Mouse (Mus musculus) myocyte (in vitro differentiated cells): Measurements from ENCODE around the gene Rpl10a. TPM values are rescaled to one million over a fixed set of nuclear protein-coding genes. Genes with fewer than 3 reads are reported as not detected.

Source experiments
- H3K27me3 ChIP-seq: one replicate; pipeline ENCODE4 v1.6.1; 2011; ENCODE audit not compliant: control insufficient read depth, insufficient read depth, insufficient read length
- H3K36me3 ChIP-seq: one replicate; pipeline ENCODE4 v1.6.1; 2011; ENCODE audit not compliant: control insufficient read depth, insufficient read depth
- H3K4me2 ChIP-seq: one replicate; pipeline ENCODE4 v1.6.1; 2011; ENCODE audit warnings: low read depth, control low read depth
- H3K4me3 ChIP-seq: one replicate; pipeline ENCODE4 v1.5.1; 2011; ENCODE audit warnings: mild to moderate bottlenecking, control low read depth, moderate library complexity
- H3K79me2 ChIP-seq: one replicate; pipeline ENCODE4 v1.6.1; 2011; ENCODE audit not compliant: control insufficient read depth, insufficient read depth
- H3ac ChIP-seq: one replicate; pipeline ENCODE4 v1.6.1; 2011; ENCODE audit not compliant: control insufficient read depth, insufficient read length
- CEBPB ChIP-seq: IDR thresholded peaks from 2 replicates; pipeline ENCODE4 v1.6.1; 2011; ENCODE audit warnings: mild to moderate bottlenecking, moderate library complexity; ENCODE audit not compliant: poor library complexity, insufficient read depth, severe bottlenecking
- E2F4 ChIP-seq: IDR thresholded peaks from one replicate; pipeline ENCODE4 v1.6.1; 2011; ENCODE audit warnings: mild to moderate bottlenecking, control low read depth, moderate library complexity; ENCODE audit not compliant: insufficient read depth
- MAX ChIP-seq: IDR thresholded peaks from one replicate; pipeline ENCODE4 v1.6.1; 2011; ENCODE audit warnings: low read depth, mild to moderate bottlenecking, control low read depth
- MYOD1 ChIP-seq, 3 experiments: IDR thresholded peaks; one replicate each; pipeline ENCODE4 v1.6.1; 2011; ENCODE audit warnings: control low read depth in 2 of 3, low read depth in 2 of 3, mild to moderate bottlenecking in 2 of 3, moderate library complexity in 1 of 3; ENCODE audit not compliant: insufficient read length in 2 of 3, control insufficient read depth in 1 of 3
- MYOG ChIP-seq, 3 experiments: IDR thresholded peaks; one replicate each; pipeline ENCODE4 v1.6.1; 2011; ENCODE audit warnings: control low read depth in 2 of 3, low read depth in 2 of 3, mild to moderate bottlenecking in 2 of 3; ENCODE audit not compliant: insufficient read length in 2 of 3, control insufficient read depth in 1 of 3, insufficient read depth in 1 of 3
- POLR2A ChIP-seq: IDR thresholded peaks from one replicate; pipeline ENCODE4 v1.6.1; 2011; ENCODE audit warnings: low read depth, mild to moderate bottlenecking, control low read depth, moderate library complexity; ENCODE audit not compliant: insufficient read length
- POLR2AphosphoS2 ChIP-seq: IDR thresholded peaks from one replicate; pipeline ENCODE4 v1.6.1; 2011; ENCODE audit warnings: low read depth, control low read depth; ENCODE audit not compliant: insufficient read length
- REST ChIP-seq: IDR thresholded peaks from one replicate; pipeline ENCODE4 v1.6.1; 2011; ENCODE audit warnings: mild to moderate bottlenecking, control low read depth, moderate library complexity; ENCODE audit not compliant: insufficient read depth, insufficient read length
- SRF ChIP-seq: IDR thresholded peaks from one replicate; pipeline ENCODE4 v1.6.1; 2011; ENCODE audit warnings: low read depth; ENCODE audit not compliant: control insufficient read depth, insufficient read length
- TCF12 ChIP-seq: IDR thresholded peaks from one replicate; pipeline ENCODE4 v1.6.1; 2011; ENCODE audit warnings: mild to moderate bottlenecking, control low read depth; ENCODE audit not compliant: poor library complexity, insufficient read depth, severe bottlenecking
- TCF3 ChIP-seq: IDR thresholded peaks from one replicate; pipeline ENCODE4 v1.6.1; 2011; ENCODE audit warnings: low read depth, control low read depth; ENCODE audit not compliant: insufficient read length
- USF1 ChIP-seq: IDR thresholded peaks from one replicate; pipeline ENCODE4 v1.6.1; 2011; ENCODE audit warnings: low read depth, mild to moderate bottlenecking, control low read depth, moderate library complexity
- polyA plus RNA-seq: library from polyadenylated mRNA; unstranded; fragments of >200 nt; fragmentation: generic; extraction: Trizol; gene quantifications from one replicate; pipeline ENCODE4 v1.2.1, GENCODE M21; 2012; ENCODE audit warnings: missing spikeins

Gene Rpl10a
- polyA plus RNA-seq, 1 experiment: 2,984 TPM

- H3K4me2 ChIP-seq: peak overlapping the region; percentile 72
- peak overlapping the region; percentile 23 for H3ac ChIP-seq
- peaks cover 76% of the 10 kb centered on the region for H3K79me2 ChIP-seq
- H3K36me3 ChIP-seq: no peaks in the 10 kb centered on the region
- H3K27me3 ChIP-seq: no peaks in the 10 kb centered on the region
- TF ChIP-seq MYOD1 (IDR thresholded peaks at IDR 0.05; ENCODE audit: control insufficient read depth in 1 of 3, insufficient read length in 2 of 3, low read depth in 2 of 3): peak in 2 of 3 experiments; percentile 78 to 84
- no peak for TF ChIP-seq E2F4
- peak in 1 of 3 experiments; percentile 52 for TF ChIP-seq MYOG (IDR thresholded peaks at IDR 0.05; ENCODE audit: control insufficient read depth in 1 of 3, insufficient read depth in 1 of 3, insufficient read length in 2 of 3, low read depth in 2 of 3)
- no peak overlapping the region for H3K4me3 ChIP-seq
Observed at GRCm38 (mm10) chr17:28345882-28346281, 17.6 kb downstream of the Rpl10a start.

GRCm38 (mm10) chr17:28347327-28347726 lies 19.1 kb downstream of the Rpl10a start:
- no peaks in the 10 kb centered on the region for H3K27me3 ChIP-seq
- H3K4me2 ChIP-seq: peak overlapping the region; percentile 6
- H3K4me3 ChIP-seq: no peak overlapping the region
- no peaks in the 10 kb centered on the region for H3K36me3 ChIP-seq
- no peak for TF ChIP-seq USF1
- no peak for TF ChIP-seq REST
- no peak for TF ChIP-seq POLR2A
- no peak for TF ChIP-seq E2F4
- TF ChIP-seq SRF: no peak
- TF ChIP-seq MAX: no peak
- TF ChIP-seq MYOG (IDR thresholded peaks at IDR 0.05; ENCODE audit: control insufficient read depth in 1 of 3, insufficient read depth in 1 of 3, insufficient read length in 2 of 3, low read depth in 2 of 3): no peak
- no peak for TF ChIP-seq CEBPB
- no peak for TF ChIP-seq MYOD1 (IDR thresholded peaks at IDR 0.05; ENCODE audit: control insufficient read depth in 1 of 3, insufficient read length in 2 of 3, low read depth in 2 of 3)
- no peak for TF ChIP-seq POLR2AphosphoS2
- no peak for TF ChIP-seq TCF3
- TF ChIP-seq TCF12: no peak
- no peak overlapping the region for H3ac ChIP-seq
- H3K79me2 ChIP-seq: peaks cover 66% of the 10 kb centered on the region

GRCm38 (mm10) chr17:28348211-28348610 lies 19.9 kb downstream of the Rpl10a start:
- no peak overlapping the region for H3ac ChIP-seq
- peak overlapping the region; percentile 73 for H3K4me3 ChIP-seq
- H3K4me2 ChIP-seq: peak overlapping the region; percentile 97
- H3K36me3 ChIP-seq: no peaks in the 10 kb centered on the region
- TF ChIP-seq MYOD1 (IDR thresholded peaks at IDR 0.05; ENCODE audit: control insufficient read depth in 1 of 3, insufficient read length in 2 of 3, low read depth in 2 of 3): no peak
- TF ChIP-seq REST: no peak
- TF ChIP-seq CEBPB: no peak
- no peak for TF ChIP-seq POLR2A
- TF ChIP-seq MAX: no peak
- no peak for TF ChIP-seq SRF
- TF ChIP-seq MYOG (IDR thresholded peaks at IDR 0.05; ENCODE audit: control insufficient read depth in 1 of 3, insufficient read depth in 1 of 3, insufficient read length in 2 of 3, low read depth in 2 of 3): no peak
- TF ChIP-seq TCF12: no peak
- TF ChIP-seq TCF3: no peak
- no peak for TF ChIP-seq POLR2AphosphoS2
- H3K79me2 ChIP-seq: peaks cover 57% of the 10 kb centered on the region
- no peaks in the 10 kb centered on the region for H3K27me3 ChIP-seq

GRCm38 (mm10) chr17:28349264-28349880 lies 21.1 kb downstream of the Rpl10a start:
- Histone ChIP-seq H3ac (peak overlapping the region; percentile 80), H3K4me2 (peak overlapping the region; percentile 97), H3K36me3 (no peaks in the 10 kb centered on the region), H3K27me3 (no peaks in the 10 kb centered on the region), H3K79me2 (peaks cover 46% of the 10 kb centered on the region), H3K4me3 (peak overlapping the region; percentile 73)
- TF ChIP-seq MYOG (IDR thresholded peaks at IDR 0.05; ENCODE audit: control insufficient read depth in 1 of 3, insufficient read depth in 1 of 3, insufficient read length in 2 of 3, low read depth in 2 of 3): no peak
- no peak for TF ChIP-seq TCF3
- TF ChIP-seq CEBPB: no peak
- no peak for TF ChIP-seq REST
- no peak for TF ChIP-seq POLR2AphosphoS2
- TF ChIP-seq MAX: no peak
- no peak for TF ChIP-seq TCF12
- no peak for TF ChIP-seq E2F4
- no peak for TF ChIP-seq POLR2A
- TF ChIP-seq USF1: no peak

GRCm38 (mm10) chr17:28349901-28350465 lies 21.7 kb downstream of the Rpl10a start:
- Histone ChIP-seq H3K27me3 (no peaks in the 10 kb centered on the region), H3K36me3 (no peaks in the 10 kb centered on the region), H3K4me3 (peak overlapping the region; percentile 73), H3ac (peak overlapping the region; percentile 80), H3K4me2 (peak overlapping the region; percentile 97), H3K79me2 (peaks cover 40% of the 10 kb centered on the region)
- no peak for TF ChIP-seq SRF
- TF ChIP-seq POLR2A: peak; percentile 44
- no peak for TF ChIP-seq MYOG (IDR thresholded peaks at IDR 0.05; ENCODE audit: control insufficient read depth in 1 of 3, insufficient read depth in 1 of 3, insufficient read length in 2 of 3, low read depth in 2 of 3)
- no peak for TF ChIP-seq MAX
- no peak for TF ChIP-seq E2F4
- TF ChIP-seq TCF3: no peak
- no peak for TF ChIP-seq MYOD1 (IDR thresholded peaks at IDR 0.05; ENCODE audit: control insufficient read depth in 1 of 3, insufficient read length in 2 of 3, low read depth in 2 of 3)
- no peak for TF ChIP-seq CEBPB
- peak; percentile 15 for TF ChIP-seq POLR2AphosphoS2
- TF ChIP-seq USF1: no peak
- TF ChIP-seq REST: no peak
- TF ChIP-seq TCF12: no peak
